Mouse (Mus musculus): ENCODE measurements around the gene Serpina3n. TPM values are rescaled to one million over a fixed set of nuclear protein-coding genes. Genes with fewer than 3 reads are reported as not detected.
"Not testable (repeated sequence)": the region's sequence is repeated elsewhere in the genome, so short reads cannot be mapped to it uniquely, and the experiment has no call there.

The Serpina3n gene
- 0.45 and 0.47 TPM in 2 replicates for polyA plus RNA-seq (2015; fragmentation: Nextera tagmentation; extraction: Ambion mirVana)

DNA sequence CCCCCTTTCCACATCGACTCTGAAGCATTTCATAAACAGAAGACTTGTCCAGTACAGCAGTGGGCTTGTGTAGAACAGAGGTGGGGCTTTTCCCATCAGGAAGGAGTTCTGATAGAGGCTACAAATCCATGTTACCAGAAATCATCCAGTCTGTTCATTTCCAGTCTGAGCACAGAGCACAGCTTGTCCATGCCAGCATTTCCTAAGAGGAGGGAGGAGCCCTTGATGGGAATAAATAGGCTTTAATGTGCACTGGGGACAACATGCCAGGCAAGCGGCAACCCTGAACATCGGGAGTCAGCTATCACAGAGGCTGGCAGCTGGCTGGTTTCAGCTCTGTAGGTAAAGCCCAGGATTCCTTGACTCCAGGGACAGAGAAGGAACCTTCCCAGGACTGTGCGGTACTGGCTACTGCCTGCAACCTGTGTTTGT, at the start of gene Serpina3n:
Gene Serpina3n, plus strand, starts transcription at position 276 of the 432 bp plus-strand sequence.
- Histone ChIP-seq H3K9ac (no peak within 1 kb of the TSS), H3K4me2 (no peak within 1 kb of the TSS), H3K9me3 (replicated peaks) (no peaks in the 10 kb centered on the region), H3K4me1 (replicated peaks) (no peaks in the 10 kb centered on the region), H3K27ac (no peak within 1 kb of the TSS), H3K27me3 (no peaks in the 10 kb centered on the region), H3K36me3 (no peaks in the 10 kb centered on the region), H3K4me3 (no peak within 1 kb of the TSS)
- WGBS: 46% methylated on average over 4 of the region's 4 CpGs
- ATAC-seq (replicated peaks; ENCODE audit: insufficient number of reproducible peaks, insufficient read depth, low FRiP score, low read depth): no peak

DNA sequence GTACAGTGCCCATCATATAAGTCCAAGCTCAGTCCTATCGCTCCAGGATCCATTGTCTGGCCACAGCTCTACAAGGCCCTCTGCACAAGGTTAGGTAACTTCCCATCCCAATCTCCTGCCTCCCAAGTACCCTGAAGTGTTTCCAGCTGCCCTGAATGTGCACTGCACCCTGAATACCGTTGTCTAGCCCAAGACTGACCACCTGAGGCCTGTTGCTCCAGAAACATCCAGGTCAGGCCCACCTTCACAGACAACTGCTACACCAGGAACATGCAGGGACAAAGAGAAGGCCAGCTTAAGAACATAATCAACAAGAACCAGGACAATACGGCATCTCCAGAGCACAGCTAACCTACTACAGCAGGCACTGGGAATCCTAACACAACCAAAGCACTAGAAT, 36.5 kb upstream of the Serpina3n start:
- Histone ChIP-seq H3K4me3 (no peak overlapping the region), H3K4me1 (replicated peaks) (no peaks in the 10 kb centered on the region), H3K9me3 (replicated peaks) (no peaks in the 10 kb centered on the region), H3K27ac (no peak overlapping the region), H3K27me3 (no peaks in the 10 kb centered on the region), H3K9ac (no peak overlapping the region), H3K4me2 (no peak overlapping the region), H3K36me3 (no peaks in the 10 kb centered on the region)
- ATAC-seq (replicated peaks; ENCODE audit: insufficient number of reproducible peaks, insufficient read depth, low FRiP score, low read depth): no peak
- WGBS: 80% methylated on average over 3 of the region's 3 CpGs

DNA sequence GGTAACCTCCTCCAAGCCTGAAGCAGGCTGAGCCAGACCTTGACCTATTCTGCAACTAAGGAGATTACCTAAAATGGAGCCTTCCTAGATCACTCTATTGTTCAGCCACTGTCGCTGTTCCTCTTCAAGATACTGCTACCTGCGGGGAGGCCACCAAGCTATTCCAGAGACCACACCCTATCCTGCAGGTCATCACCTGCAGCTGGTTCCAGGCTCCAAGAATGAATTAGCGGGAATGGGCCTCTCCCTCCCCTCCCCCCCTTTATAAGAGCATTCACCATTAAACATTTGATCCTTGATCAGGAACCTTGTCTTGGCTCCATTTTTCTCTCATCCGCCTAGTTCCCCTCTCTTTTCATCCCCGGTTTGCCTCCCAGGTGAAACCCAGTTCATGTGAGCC, 29.4 kb upstream of the Serpina3n start:
- H3K4me3 ChIP-seq; H3K4me1 ChIP-seq (replicated peaks); H3K27ac ChIP-seq; H3K9ac ChIP-seq; H3K9me3 ChIP-seq (replicated peaks); H3K36me3 ChIP-seq; H3K27me3 ChIP-seq; ATAC-seq (replicated peaks; ENCODE audit: insufficient number of reproducible peaks, insufficient read depth, low FRiP score, low read depth); H3K4me2 ChIP-seq: not testable (repeated sequence)
- WGBS: 67% methylated on average over 5 of the region's 5 CpGs

DNA sequence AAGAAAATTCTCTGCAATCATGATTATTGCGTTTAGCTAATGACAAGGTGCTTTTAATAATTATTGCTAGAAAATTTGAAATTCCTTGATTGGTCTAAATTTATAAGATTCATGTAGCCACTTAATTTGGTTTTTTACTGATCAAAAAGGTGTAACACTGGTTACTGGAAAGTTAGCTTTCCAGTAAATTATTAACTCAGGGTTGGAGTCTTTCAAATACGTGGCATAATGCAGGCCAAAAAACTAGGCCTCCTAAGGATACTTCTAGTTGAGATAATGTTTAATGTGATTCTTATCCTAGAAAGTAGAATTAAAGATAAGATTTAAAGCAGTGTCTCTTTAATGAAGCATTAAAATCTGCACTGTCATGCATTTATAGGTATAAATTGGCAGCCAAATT, 28.2 kb upstream of the Serpina3n start:
- H3K4me3 ChIP-seq; H3K27me3 ChIP-seq; H3K9me3 ChIP-seq (replicated peaks); H3K27ac ChIP-seq; ATAC-seq (replicated peaks; ENCODE audit: insufficient number of reproducible peaks, insufficient read depth, low FRiP score, low read depth); H3K4me2 ChIP-seq; H3K36me3 ChIP-seq; H3K4me1 ChIP-seq (replicated peaks); H3K9ac ChIP-seq: not testable (repeated sequence)
- 77% methylated on average over 2 of the region's 2 CpGs for WGBS

DNA sequence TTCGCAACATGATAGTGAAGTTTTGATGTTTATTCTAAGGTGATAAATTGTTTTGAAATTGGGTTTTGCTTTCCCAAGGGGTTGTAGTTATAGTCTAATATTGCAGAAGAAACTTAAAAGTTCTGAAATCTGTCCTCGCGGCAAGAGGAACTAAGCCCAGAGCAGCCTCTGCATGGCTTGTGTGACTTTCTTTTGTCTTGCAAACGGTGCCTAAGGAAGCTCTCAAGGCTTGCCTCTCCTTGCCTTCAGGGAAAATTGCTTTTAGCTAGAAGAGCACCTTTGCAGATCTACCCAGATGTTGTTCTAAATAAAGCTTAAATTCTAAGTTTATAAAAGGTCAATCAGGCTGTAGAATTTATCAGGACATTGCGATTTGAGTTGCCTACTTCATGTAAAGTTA, 27.7 kb upstream of the Serpina3n start:
- not testable (repeated sequence) for H3K27me3 ChIP-seq; H3K9me3 ChIP-seq (replicated peaks); H3K4me2 ChIP-seq; H3K9ac ChIP-seq; H3K36me3 ChIP-seq; H3K4me3 ChIP-seq; H3K4me1 ChIP-seq (replicated peaks); ATAC-seq (replicated peaks; ENCODE audit: insufficient number of reproducible peaks, insufficient read depth, low FRiP score, low read depth); H3K27ac ChIP-seq
- 57% methylated on average over 5 of the region's 5 CpGs for WGBS

DNA sequence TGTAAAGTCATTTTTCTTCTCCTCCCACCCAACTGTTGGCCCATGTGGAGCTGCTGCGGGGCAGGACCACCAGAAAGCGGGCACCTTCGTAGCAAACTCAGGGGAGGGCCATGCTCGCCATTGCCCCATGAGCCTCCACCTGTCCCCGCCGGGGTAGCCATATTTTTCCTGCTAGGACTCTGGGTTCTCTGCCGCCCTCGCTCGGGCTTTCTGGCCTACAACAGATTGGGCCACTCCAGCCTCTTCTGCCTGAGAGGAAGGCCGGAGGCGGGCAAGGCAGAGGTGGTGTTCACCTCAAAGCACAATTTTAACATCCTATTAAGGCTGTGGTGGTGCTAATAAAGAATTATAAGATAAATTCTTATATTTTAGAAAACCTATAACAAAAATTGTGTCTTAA, 26.7 kb upstream of the Serpina3n start:
- Histone ChIP-seq H3K4me1 (replicated peaks) (no peaks in the 10 kb centered on the region), H3K36me3 (no peaks in the 10 kb centered on the region), H3K4me3 (no peak overlapping the region), H3K9me3 (replicated peaks) (no peaks in the 10 kb centered on the region; the same call in 1 of the 2 replicates), H3K27ac (no peak overlapping the region), H3K9ac (no peak overlapping the region), H3K27me3 (no peaks in the 10 kb centered on the region), H3K4me2 (no peak overlapping the region)
- 94% methylated on average over 11 of the region's 11 CpGs for WGBS
- no peak for ATAC-seq (replicated peaks; ENCODE audit: insufficient number of reproducible peaks, insufficient read depth, low FRiP score, low read depth)

DNA sequence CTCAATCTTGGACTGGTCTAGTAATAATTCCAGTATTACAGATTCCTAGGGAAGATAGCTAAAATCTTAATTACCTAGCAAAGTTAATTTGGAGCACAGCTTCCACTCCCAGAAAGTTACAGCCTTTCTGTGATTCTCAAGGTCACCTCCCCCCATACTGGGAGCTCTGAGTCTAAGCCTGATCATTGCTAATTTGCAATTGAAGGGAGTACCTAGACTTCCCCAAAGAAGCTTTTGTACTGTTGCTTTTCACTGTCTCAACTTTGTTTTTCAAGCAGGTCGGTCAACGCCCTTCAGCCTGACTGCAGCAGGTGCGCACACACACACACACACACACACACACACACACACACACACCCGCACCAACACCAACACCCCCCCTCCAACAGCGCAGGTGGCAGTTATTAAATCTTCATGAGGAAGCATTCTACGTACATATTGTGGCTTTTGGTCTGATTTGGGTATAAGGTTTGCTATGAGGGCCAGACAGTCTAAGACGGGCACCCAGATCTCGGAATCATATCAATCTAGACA, 25.4 kb upstream of the Serpina3n start:
- ATAC-seq (replicated peaks; ENCODE audit: insufficient number of reproducible peaks, insufficient read depth, low FRiP score, low read depth); H3K4me3 ChIP-seq; H3K27ac ChIP-seq; H3K9me3 ChIP-seq (replicated peaks); H3K9ac ChIP-seq; H3K36me3 ChIP-seq; H3K4me2 ChIP-seq; H3K4me1 ChIP-seq (replicated peaks); H3K27me3 ChIP-seq: not testable (repeated sequence)
- 86% methylated on average over 8 of the region's 8 CpGs for WGBS

DNA sequence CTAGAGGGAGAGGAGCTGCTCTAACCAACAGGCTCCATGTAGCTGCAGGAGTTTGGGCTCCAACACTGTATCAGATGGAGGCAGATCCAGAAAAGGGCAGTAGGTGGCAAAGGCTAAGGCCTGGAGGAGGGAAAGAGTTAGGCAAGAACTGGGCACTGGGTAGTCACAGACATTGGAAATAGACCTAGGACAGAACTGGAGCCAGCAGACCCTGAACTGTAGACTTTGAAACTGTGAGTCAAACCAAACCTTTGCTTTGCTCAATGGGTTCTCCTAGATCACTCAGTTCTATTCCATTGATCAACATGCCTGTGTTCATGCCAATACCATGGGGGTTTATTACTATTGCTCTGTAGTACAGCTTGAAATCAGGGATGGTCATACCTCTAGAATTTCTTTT, 20.5 kb upstream of the Serpina3n start:
- H3K9me3 ChIP-seq (replicated peaks); H3K4me3 ChIP-seq; H3K27me3 ChIP-seq; H3K9ac ChIP-seq; ATAC-seq (replicated peaks; ENCODE audit: insufficient number of reproducible peaks, insufficient read depth, low FRiP score, low read depth); H3K4me2 ChIP-seq; H3K36me3 ChIP-seq; H3K27ac ChIP-seq; H3K4me1 ChIP-seq (replicated peaks): not testable (repeated sequence)

DNA sequence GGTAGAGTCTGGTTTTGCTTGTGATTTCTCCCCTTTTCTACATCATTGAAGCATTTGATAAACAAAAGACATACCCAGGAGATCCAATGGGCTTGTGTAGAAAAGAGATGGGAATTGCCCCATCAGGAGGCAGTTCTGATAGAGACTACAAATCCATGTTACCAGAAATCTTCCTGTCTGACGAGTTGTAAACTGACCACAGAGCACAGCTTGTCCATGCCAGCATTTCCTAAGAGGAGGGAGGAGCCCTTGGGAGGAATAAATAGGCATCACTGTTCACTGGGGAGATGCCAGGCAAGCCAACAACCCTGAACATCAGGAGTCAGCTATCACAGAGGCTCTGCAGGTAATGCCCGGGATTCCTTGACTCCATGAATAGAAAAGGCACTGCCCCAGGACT, 19.7 kb upstream of the Serpina3n start:
- H3K9ac ChIP-seq; ATAC-seq (replicated peaks; ENCODE audit: insufficient number of reproducible peaks, insufficient read depth, low FRiP score, low read depth); H3K4me2 ChIP-seq; H3K27ac ChIP-seq; H3K9me3 ChIP-seq (replicated peaks); H3K4me3 ChIP-seq; H3K36me3 ChIP-seq; H3K27me3 ChIP-seq; H3K4me1 ChIP-seq (replicated peaks): not testable (repeated sequence)
- WGBS: 61% methylated on average over 2 of the region's 2 CpGs

DNA sequence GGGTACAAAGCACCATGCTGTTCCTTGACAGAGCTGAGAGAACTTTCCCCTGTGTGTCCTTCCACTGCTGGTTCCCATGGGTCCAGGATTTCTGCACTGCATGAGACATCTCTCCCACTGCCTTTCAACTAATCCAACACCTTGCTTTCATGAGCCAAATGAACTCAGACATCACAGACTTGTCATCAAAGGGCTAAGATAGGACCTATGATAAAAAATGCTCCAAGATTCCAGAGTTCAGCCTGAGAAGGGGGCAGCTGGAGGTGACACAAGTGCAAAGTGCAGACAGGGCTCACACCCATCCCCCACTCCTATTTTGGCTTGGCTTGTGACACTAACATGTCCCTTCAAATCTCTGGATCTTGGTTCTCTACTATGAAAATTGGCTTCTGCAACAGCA, 18.1 kb upstream of the Serpina3n start:
- no peaks in the 10 kb centered on the region for H3K4me1 ChIP-seq (replicated peaks)
- H3K27me3 ChIP-seq: no peaks in the 10 kb centered on the region

DNA sequence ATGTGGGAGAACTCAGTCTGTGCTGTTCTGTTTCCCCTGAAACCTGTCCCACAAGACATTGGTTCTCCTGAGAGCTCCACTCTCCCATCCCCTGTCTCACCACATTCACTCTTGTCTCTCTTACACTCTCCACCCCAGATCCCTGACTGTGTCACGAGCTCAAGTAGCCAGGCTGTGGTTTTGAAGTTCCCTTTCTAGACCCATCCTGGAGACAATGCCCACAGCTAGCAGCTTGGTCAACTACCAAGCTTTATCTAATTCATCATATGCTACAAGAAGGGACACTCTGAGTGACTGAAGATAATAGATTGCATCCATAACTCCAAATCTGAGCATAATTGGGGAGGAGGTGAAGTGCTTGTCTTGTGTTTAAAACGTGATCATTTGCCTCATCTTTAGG, 15.5 kb upstream of the Serpina3n start:
- not testable (repeated sequence) for ATAC-seq (replicated peaks; ENCODE audit: insufficient number of reproducible peaks, insufficient read depth, low FRiP score, low read depth); H3K27ac ChIP-seq; H3K9me3 ChIP-seq (replicated peaks); H3K4me1 ChIP-seq (replicated peaks); H3K4me2 ChIP-seq; H3K4me3 ChIP-seq; H3K27me3 ChIP-seq; H3K36me3 ChIP-seq; H3K9ac ChIP-seq
- WGBS: 61% methylated on average over 2 of the region's 2 CpGs

More for the DNA sequence above, 18.1 kb upstream of the Serpina3n start:
- ATAC-seq (replicated peaks; ENCODE audit: insufficient number of reproducible peaks, insufficient read depth, low FRiP score, low read depth): no peak
- H3K4me3 ChIP-seq: no peak overlapping the region
- H3K27ac ChIP-seq: no peak overlapping the region
- H3K9me3 ChIP-seq (replicated peaks): no peaks in the 10 kb centered on the region
- no peak overlapping the region for H3K9ac ChIP-seq
- H3K36me3 ChIP-seq: no peaks in the 10 kb centered on the region
- H3K4me2 ChIP-seq: no peak overlapping the region

DNA sequence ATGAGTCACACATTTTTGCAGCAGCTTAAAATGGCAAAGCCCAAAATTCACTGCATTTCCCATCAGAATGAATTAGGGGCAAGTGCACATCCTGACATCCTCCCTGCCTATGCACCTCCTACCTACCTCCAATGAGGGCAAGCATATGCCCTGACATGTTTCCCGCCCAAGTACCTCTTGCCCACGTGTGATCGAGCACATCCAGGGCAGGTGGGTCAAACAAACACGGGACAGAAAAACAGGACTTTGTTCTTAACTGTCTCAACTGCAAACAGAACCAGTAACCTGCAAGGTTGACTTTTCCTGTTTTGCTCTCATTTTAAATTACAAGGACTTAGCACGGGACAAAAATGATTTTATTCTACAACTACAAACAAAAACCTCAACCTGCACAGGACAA, 2.6 kb upstream of the Serpina3n start:
- WGBS: 75% methylated on average over 5 of the region's 5 CpGs
- Histone ChIP-seq H3K9ac (no peak overlapping the region), H3K9me3 (replicated peaks) (no peaks in the 10 kb centered on the region), H3K4me3 (no peak overlapping the region), H3K4me1 (replicated peaks) (no peaks in the 10 kb centered on the region), H3K36me3 (no peaks in the 10 kb centered on the region), H3K27me3 (no peaks in the 10 kb centered on the region), H3K4me2 (no peak overlapping the region), H3K27ac (no peak overlapping the region)
- no peak for ATAC-seq (replicated peaks; ENCODE audit: insufficient number of reproducible peaks, insufficient read depth, low FRiP score, low read depth)
